Mouse (Mus musculus) lung, embryonic 16.5 days (tissue): ENCODE measurements around the gene Borcs7. TPM values are rescaled to one million over a fixed set of nuclear protein-coding genes. Genes with fewer than 3 reads are reported as not detected.
A peak's percentile ranks its signal among the peaks of the same experiment; 100 is the strongest.

Experiments
- ATAC-seq: fragments of 200-750 bp; cut with Nextera tagmentation; 2 replicates; pipeline ENCODE4 v1.8.0; 2017; ENCODE audit warnings: low read depth, mild to moderate bottlenecking, moderate library complexity
- H3K27ac ChIP-seq: fragments of 300-500 bp; sonication (generic); 2 replicates; pipeline ENCODE4 v1.5.1; 2014; ENCODE audit warnings: mild to moderate bottlenecking, control low read depth, low read length
- H3K27me3 ChIP-seq: fragments of 300-500 bp; sonication (generic); 2 replicates; pipeline ENCODE4 v1.6.1; 2014; ENCODE audit warnings: low read depth, low read length, mixed read lengths; ENCODE audit not compliant: control insufficient read depth, insufficient read depth
- H3K36me3 ChIP-seq: fragments of 300-500 bp; sonication (generic); 2 replicates; pipeline ENCODE4 v1.6.1; 2014; ENCODE audit warnings: low read length; ENCODE audit not compliant: control insufficient read depth, insufficient read depth
- H3K4me1 ChIP-seq: fragments of 300-500 bp; sonication (generic); replicated peaks from 2 replicates; pipeline ENCODE4 v1.6.1; 2014; ENCODE audit warnings: low read length, mixed read lengths; ENCODE audit not compliant: control insufficient read depth, insufficient read depth
- H3K4me2 ChIP-seq: fragments of 300-500 bp; sonication (generic); 2 replicates; pipeline ENCODE4 v1.6.1; 2014; ENCODE audit warnings: low read depth, low read length, control low read depth
- H3K4me3 ChIP-seq: fragments of 300-500 bp; sonication (generic); 2 replicates; pipeline ENCODE4 v1.5.1; 2014; ENCODE audit warnings: mild to moderate bottlenecking, low read length, control low read depth
- H3K9ac ChIP-seq: fragments of 300-500 bp; sonication (generic); 2 replicates; pipeline ENCODE4 v1.6.1; 2014; ENCODE audit warnings: low read length, control low read depth
- H3K9me3 ChIP-seq: fragments of 300-500 bp; sonication (generic); 2 replicates; pipeline ENCODE4 v1.6.1; 2016; ENCODE audit warnings: low read length; ENCODE audit not compliant: control insufficient read depth
- WGBS: fragments of 180-500 bp; shearing (Covaris S2); extraction: QIAGEN DNeasy Blood & Tissue Kit; methylation state at CpG from one replicate; pipeline ENCODE4 v1.1.7; 2014; 5-methylcytosine and 5-hydroxymethylcytosine counted together
- polyA plus RNA-seq: library from polyadenylated mRNA; unstranded; fragments of >200 nt; fragmentation: Nextera tagmentation; extraction: Ambion mirVana; gene quantifications from 2 replicates; pipeline ENCODE4 v1.2.1, GENCODE M21; 2015

The Borcs7 gene
- polyA plus RNA-seq, 1 experiment from 2014 or later, result 15.9 TPM

DNA sequence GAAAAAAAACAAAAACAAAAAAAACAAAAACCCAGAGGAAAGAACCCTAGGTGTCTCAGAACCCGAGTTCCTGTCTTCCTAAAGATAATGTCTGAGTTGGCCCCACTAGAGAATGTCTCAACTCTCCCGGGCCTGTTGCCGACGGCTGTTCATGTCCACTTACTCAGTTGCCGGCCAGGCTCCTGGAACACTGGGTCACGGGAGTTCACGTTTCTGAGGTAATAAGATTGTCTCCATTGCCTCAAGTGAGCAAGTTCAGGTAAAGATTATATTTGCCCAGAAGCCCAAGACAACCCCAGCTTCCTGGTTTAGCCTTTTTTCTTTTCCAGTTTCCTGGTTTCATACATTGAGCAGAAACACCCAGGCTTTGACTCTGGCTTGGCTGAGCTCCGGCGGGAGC is 30.9 kb upstream of the Borcs7 start:
- Histone ChIP-seq H3K9me3 (no peaks in the 10 kb centered on the region), H3K4me1 (no peaks in the 10 kb centered on the region), H3K27me3 (no peaks in the 10 kb centered on the region), H3K4me3 (no peak overlapping the region), H3K9ac (no peak overlapping the region), H3K4me2 (no peak overlapping the region), H3K36me3 (peaks cover 25% of the 10 kb centered on the region), H3K27ac (no peak overlapping the region)
- no peak for ATAC-seq
- WGBS, result 57% methylated on average over 9 of the region's 9 CpGs

DNA sequence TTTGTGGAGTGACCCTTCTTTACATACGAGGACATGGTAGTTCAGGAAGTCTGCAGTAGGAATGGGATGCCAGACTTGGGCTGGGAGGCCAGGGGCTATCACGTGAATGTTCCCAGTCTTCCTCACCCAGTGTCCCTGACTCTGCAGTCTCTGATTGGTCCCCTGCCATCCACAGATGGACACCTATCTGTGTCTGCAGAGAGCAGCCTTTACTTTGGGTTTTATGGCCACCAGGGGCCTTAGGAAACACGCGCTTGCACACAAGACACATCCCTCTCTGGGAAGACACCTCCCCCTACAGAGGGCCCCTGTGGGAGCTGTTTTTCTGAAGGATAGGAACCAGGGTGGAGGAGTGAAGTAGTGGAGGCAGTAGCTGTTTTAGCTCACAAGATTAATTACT is 28.2 kb upstream of the Borcs7 start:
- H3K9ac ChIP-seq, result no peak overlapping the region
- no peaks in the 10 kb centered on the region for H3K4me1 ChIP-seq
- no peak overlapping the region for H3K4me2 ChIP-seq
- 45% methylated on average over 4 of the region's 4 CpGs for WGBS
- H3K9me3 ChIP-seq, result no peaks in the 10 kb centered on the region
- no peak overlapping the region for H3K27ac ChIP-seq
- no peak overlapping the region for H3K4me3 ChIP-seq
- no peaks in the 10 kb centered on the region for H3K27me3 ChIP-seq
- peaks cover 3% of the 10 kb centered on the region for H3K36me3 ChIP-seq
- ATAC-seq, result no peak

DNA sequence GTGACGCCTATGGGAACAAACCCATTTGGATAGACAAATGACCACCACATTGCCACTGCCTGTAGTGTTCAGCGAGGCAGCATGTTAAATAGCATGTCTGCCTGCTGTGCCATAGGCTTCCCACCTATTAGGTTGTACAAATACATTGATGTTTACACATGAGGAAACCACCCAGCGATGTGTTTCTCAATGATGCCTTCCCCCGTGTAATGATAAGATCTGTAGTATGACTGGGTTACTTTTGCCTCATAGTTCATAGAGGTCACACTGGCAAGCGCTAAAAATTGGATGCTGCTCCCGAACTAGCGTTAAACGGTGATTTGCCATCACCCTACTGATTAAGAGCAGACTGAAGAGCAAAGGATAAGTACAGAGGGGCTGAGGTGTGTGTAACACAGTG is 27.5 kb upstream of the Borcs7 start:
- Histone ChIP-seq H3K4me2 (no peak overlapping the region), H3K36me3 (no peaks in the 10 kb centered on the region; the same call in 1 of the 2 replicates), H3K9me3 (no peaks in the 10 kb centered on the region), H3K27ac (no peak overlapping the region), H3K4me3 (no peak overlapping the region), H3K27me3 (no peaks in the 10 kb centered on the region), H3K4me1 (no peaks in the 10 kb centered on the region), H3K9ac (no peak overlapping the region)
- 53% methylated on average over 8 of the region's 8 CpGs for WGBS
- ATAC-seq, result no peak

DNA sequence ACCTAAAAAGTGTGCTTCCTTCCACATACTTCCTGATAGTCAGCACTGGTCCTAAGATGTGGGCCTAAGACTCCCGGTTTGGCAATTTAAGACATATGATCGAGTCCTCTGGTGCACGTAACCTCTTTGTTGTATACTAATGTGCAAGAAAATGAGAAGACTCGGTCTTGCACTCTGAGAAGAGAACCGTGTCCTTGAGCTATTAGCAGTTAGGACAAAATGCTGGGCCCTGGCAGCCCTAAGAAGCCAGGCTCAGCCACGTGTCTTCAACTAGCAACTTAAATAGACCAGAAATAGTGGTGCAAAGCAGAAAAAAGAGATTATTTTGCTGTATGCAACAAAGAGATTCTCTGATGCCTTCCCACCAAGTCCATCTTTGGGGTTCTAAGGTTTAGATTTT is 26.9 kb upstream of the Borcs7 start:
- H3K27ac ChIP-seq, result no peak overlapping the region
- no peak overlapping the region for H3K9ac ChIP-seq
- no peak for ATAC-seq
- no peaks in the 10 kb centered on the region for H3K4me1 ChIP-seq
- no peaks in the 10 kb centered on the region; the same call in 1 of the 2 replicates for H3K36me3 ChIP-seq
- 73% methylated on average over 6 of the region's 6 CpGs for WGBS
- H3K27me3 ChIP-seq, result no peaks in the 10 kb centered on the region
- H3K4me2 ChIP-seq, result no peak overlapping the region
- no peaks in the 10 kb centered on the region for H3K9me3 ChIP-seq
- no peak overlapping the region for H3K4me3 ChIP-seq

DNA sequence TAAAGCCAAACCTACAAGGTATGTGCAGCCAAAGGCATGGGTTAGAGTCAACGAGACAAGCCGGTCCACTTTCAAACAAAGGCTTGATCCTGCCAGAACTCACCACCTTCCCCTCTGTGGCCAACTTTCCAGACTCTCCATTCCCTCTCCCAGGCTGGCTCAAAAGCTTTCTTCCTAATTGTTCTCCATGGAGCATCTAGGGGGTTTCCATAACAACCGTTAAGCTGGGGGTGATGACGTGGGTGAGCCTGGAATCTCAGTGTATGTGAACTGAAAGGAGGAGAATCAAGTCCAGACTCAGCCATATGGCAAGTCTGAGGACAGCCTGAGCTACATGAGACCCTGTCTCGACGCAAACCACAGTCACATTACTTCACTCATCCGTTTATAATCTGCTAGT is 24.2 kb upstream of the Borcs7 start:
- Histone ChIP-seq H3K4me3 (no peak overlapping the region), H3K27me3 (no peaks in the 10 kb centered on the region), H3K4me2 (no peak overlapping the region), H3K36me3 (no peaks in the 10 kb centered on the region), H3K9ac (no peak overlapping the region), H3K9me3 (no peaks in the 10 kb centered on the region), H3K27ac (no peak overlapping the region), H3K4me1 (no peaks in the 10 kb centered on the region)
- ATAC-seq, result no peak
- WGBS, result 65% methylated on average over 7 of the region's 7 CpGs

DNA sequence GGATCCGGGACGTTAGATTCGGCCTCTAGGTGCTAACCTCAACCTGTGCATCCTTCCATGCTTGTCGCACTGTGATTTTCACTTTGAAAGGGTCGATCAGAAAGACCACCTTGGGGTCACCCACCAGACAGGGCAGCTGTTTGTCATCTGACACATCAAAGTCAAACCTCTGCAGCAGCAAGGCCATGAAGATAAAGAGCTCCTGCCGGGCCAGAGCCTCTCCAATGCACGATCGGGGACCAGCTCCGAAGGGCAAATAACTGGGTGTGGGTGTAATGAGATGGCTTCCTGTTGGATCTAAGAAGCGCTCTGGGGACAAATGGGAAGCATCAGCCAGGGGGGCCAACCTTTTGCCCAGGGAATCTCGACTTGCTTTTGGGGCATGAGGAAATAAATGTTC is 22.4 kb upstream of the Borcs7 start:
- Histone ChIP-seq H3K4me3 (no peak overlapping the region), H3K27me3 (no peaks in the 10 kb centered on the region), H3K27ac (no peak overlapping the region), H3K9me3 (no peaks in the 10 kb centered on the region), H3K9ac (no peak overlapping the region), H3K4me2 (no peak overlapping the region), H3K36me3 (no peaks in the 10 kb centered on the region), H3K4me1 (no peaks in the 10 kb centered on the region)
- no peak for ATAC-seq
- WGBS, result 45% methylated on average over 11 of the region's 11 CpGs

DNA sequence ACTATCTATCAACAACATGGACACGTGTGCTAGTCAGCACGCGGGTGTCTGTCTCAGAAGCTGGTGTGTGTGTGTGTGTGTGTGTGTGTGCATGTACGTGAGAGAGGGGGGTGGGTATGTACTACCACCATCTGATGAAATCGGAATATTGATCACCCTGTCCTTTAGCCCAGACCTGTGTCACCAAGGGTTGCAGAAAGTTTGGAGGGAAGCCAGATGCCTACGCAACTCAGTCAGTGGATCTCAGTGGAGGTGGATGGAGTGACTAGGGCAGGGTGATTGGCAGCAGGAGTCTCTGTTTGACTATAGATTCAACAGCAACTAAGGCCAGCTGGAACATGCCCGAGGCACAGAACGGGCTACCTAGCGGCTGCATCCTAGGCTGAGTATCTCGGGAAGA is 21.4 kb upstream of the Borcs7 start:
- ATAC-seq, result 0 out of 2 replicates have a peak, but pooled peaks have one; percentile 10
- Histone ChIP-seq H3K36me3 (no peaks in the 10 kb centered on the region), H3K4me1 (peaks cover 2% of the 10 kb centered on the region; the same call in 1 of the 2 replicates), H3K27ac (no peak overlapping the region), H3K4me3 (no peak overlapping the region), H3K4me2 (no peak overlapping the region), H3K9ac (no peak overlapping the region), H3K9me3 (no peaks in the 10 kb centered on the region), H3K27me3 (no peaks in the 10 kb centered on the region)
- WGBS, result 82% methylated on average over 10 of the region's 10 CpGs

DNA sequence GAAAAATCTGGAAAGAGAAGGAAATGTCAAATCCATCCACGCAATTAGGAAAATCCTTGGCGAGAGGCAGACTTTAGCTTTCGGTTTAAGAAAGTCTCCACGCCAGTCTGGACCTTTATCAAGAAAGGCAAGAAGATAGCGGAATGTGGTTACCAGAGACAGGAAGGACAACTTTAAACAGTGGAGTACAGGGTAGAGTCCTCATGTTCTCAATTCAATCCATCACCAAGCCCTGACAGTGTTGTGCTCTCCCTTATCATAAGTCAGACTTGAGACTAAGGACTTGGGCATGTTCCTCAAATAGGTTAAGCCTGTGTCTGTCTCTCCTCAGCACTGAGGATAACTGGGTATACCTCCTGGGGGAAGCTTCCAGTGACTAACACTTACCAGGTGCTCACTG is 19.9 kb upstream of the Borcs7 start:
- peaks cover 2% of the 10 kb centered on the region; the same call in 1 of the 2 replicates for H3K4me1 ChIP-seq
- H3K9ac ChIP-seq, result no peak overlapping the region
- H3K27ac ChIP-seq, result no peak overlapping the region
- H3K36me3 ChIP-seq, result no peaks in the 10 kb centered on the region
- no peaks in the 10 kb centered on the region for H3K9me3 ChIP-seq
- no peaks in the 10 kb centered on the region for H3K27me3 ChIP-seq
- H3K4me2 ChIP-seq, result no peak overlapping the region
- ATAC-seq, result no peak
- no peak overlapping the region for H3K4me3 ChIP-seq
- WGBS, result 41% methylated on average over 5 of the region's 5 CpGs

DNA sequence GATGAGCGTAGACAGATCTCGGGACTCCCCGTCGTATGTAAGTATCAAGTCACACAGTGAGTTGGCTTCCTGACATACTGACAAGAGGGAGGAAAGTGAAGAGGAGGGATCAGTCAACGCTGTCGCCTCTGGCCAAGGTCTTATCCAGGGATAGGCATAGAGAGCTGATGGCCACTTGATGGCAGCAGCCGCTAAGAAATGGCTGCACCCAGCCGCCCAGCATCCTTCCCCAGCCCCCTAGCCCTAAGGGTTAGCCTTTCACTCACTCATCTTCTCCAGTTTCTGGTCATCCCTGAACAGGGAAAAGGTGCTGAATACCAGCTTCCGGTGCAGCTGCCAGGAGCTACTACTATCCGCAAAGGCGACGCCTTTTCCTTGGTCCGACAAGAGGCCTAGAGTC is 19.0 kb upstream of the Borcs7 start:
- H3K36me3 ChIP-seq, result no peaks in the 10 kb centered on the region
- H3K9ac ChIP-seq, result no peak overlapping the region
- no peak overlapping the region for H3K27ac ChIP-seq
- peaks cover 2% of the 10 kb centered on the region; the same call in 1 of the 2 replicates for H3K4me1 ChIP-seq
- 21% methylated on average over 13 of the region's 13 CpGs for WGBS
- no peak overlapping the region for H3K4me3 ChIP-seq
- H3K4me2 ChIP-seq, result no peak overlapping the region
- ATAC-seq, result peak; percentile 74; the same call in 1 of the 2 replicates
- no peaks in the 10 kb centered on the region for H3K27me3 ChIP-seq
- H3K9me3 ChIP-seq, result no peaks in the 10 kb centered on the region
